ENCODE assay signal across 6 mouse cellular contexts in the genomic region with DNA sequence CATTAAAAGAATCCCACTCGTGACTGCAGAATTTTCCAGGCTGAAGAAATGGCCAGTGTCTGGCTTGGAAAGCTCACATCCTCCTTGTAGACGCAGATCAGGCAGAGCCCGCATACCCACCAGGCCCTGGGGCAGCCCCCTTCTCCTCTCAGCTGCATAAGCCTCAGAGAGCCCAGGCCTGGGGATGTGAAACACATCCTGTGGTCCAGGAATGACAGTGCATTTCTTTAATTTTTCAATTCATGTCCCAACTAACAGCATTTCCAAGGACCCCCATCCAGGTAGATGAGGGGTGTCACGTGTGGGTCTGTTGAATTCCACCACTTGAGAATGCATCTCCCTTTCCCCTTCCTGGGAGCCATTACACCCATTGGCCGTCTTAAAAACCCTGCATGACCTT.
"Had no signal": no experiment of that assay in that cellular context is flagged by ENCODE, and none has a peak within 500 bp of the region (broad histone marks: within the 10 kb centered on the region; RNA-seq: fewer than 3 reads in every experiment).

No protein-coding gene starts in this region.

- H3K9ac ChIP-seq: neural tube, embryonic 15.5 days; stomach, embryonic 15.5 days had no signal

- H3K4me2 ChIP-seq: neural tube, embryonic 15.5 days; stomach, embryonic 15.5 days had no signal

- H3K27ac ChIP-seq: neural tube, embryonic 15.5 days; stomach, embryonic 15.5 days; stomach, postnatal 0 days had no signal

- DNase-seq: right cerebral cortex, adult 18-20 months; right cerebral cortex, postnatal 25 days; thymus, adult 18-20 months had no signal

- H3K36me3 ChIP-seq: neural tube, embryonic 15.5 days; stomach, embryonic 15.5 days had no signal

- H3K9me3 ChIP-seq: neural tube, embryonic 15.5 days; stomach, embryonic 15.5 days had no signal

- H3K4me3 ChIP-seq: neural tube, embryonic 15.5 days; stomach, embryonic 15.5 days had no signal
